Mouse (Mus musculus): ENCODE measurements around the gene Chst10. TPM values are rescaled to one million over a fixed set of nuclear protein-coding genes. Genes with fewer than 3 reads are reported as not detected.

Chst10 gene
- total and polyA plus RNA-seq, 3 experiments = 0.31 to 0.43 TPM; not detected in 1

DNA sequence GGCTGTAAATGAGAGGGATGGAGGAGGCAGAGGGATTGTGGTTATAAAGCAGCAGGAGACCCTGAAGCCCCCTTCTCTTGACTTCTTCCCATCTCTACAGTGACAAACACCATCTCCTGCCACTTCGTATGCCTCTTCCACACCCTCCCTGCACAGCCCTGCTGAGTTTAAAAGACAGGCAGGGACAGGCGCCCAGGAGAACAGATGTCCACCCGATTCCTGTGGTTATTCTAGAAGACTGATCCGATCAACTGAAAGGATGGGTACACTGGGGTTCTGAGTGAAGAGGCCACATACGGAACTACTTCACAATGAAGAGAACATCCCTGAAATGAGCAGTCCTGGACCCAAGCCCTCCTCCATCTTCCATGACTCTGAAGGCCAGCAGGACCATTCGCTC lies 26.1 kb downstream of the Chst10 start:
- H3K4me1 ChIP-seq (ENCODE audit: control insufficient read depth in 1 of 2, insufficient read depth in 2 of 2, low read length in 2 of 2) = no peaks in the 10 kb centered on the region
- TF ChIP-seq CHD1 (IDR thresholded peaks at IDR 0.05; ENCODE audit: low read depth, low read length) (no peak), JUND (IDR thresholded peaks at IDR 0.05; ENCODE audit: low read depth, low read length) (no peak), TCF12 (IDR thresholded peaks at IDR 0.05; ENCODE audit: low read depth, low read length) (no peak)
- no peak overlapping the region for H3K9ac ChIP-seq (ENCODE audit: control insufficient read depth, low read depth, low read length, poor library complexity, severe bottlenecking)
- H3K36me3 ChIP-seq (ENCODE audit: control insufficient read depth in 1 of 2, insufficient read depth in 2 of 2, low read length in 2 of 2) = no peaks in the 10 kb centered on the region
- no peaks in the 10 kb centered on the region for H3K9me3 ChIP-seq (replicated peaks; ENCODE audit: insufficient read depth, low read length)
- no peaks in the 10 kb centered on the region for H3K27me3 ChIP-seq (ENCODE audit: control insufficient read depth in 1 of 2, insufficient read depth in 2 of 2, low read length in 2 of 2)
- H3K27ac ChIP-seq (ENCODE audit: control insufficient read depth, low read depth, low read length) = no peak overlapping the region
- H3K79me2 ChIP-seq (ENCODE audit: control insufficient read depth, insufficient read depth, low read length, poor library complexity) = no peaks in the 10 kb centered on the region
- no peak overlapping the region for H3K4me3 ChIP-seq (ENCODE audit: control insufficient read depth in 1 of 2, insufficient read depth in 1 of 2, low read depth in 2 of 2, low read length in 2 of 2)
- DNase-seq (ENCODE audit: low read depth, low spot score) = no peak

DNA sequence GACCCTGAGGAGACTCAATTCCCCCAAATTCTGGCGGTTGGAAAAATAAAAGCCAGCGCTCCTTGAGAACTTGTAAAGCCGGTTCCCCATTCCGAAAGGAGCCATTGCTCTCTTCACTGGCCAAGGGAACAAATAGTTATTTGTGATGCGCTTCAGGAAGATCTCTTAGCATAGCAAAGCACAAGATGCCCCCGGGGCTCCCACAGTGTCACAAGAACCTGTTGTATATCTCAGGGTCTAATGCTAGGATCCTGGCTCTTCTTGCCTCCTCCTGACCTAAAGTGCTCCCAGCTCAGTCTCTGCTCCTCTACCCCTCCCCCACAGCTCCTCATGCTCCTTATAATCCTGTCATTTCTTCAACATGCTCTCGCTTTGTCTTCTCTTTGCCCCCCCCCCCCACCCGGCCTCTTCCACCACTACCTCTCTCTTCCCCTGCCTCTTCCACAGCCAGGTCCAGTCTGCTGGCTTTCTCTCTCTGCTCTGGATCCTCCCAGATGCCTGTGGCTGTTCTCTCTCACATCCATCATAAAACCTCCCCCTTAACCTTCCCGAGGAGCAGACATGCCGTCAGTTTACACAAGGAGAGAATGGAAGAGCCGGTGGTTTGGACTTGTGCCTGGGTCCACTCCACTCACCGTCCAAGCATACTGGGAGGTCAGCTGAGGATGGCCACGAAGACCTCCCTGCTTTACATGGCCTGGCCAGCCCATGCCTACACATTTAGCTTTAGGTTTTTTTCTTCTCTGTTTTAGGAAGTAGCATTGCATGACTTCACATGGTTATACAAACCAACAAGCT lies 28.4 kb downstream of the Chst10 start:
- no peak for TF ChIP-seq TAL1 (IDR thresholded peaks at IDR 0.05; ENCODE audit: low read length)
- no peak for TF ChIP-seq CTCF (IDR thresholded peaks at IDR 0.05 in 2 of 3, conservative IDR thresholded peaks at IDR 0.05 in 1 of 3; ENCODE audit: control insufficient read depth in 1 of 3, insufficient read depth in 1 of 3, low read depth in 2 of 3, low read length in 3 of 3, poor library complexity in 1 of 3, severe bottlenecking in 1 of 3)
- no peak for TF ChIP-seq TBP (IDR thresholded peaks at IDR 0.05; ENCODE audit: low read depth, low read length)
- TF ChIP-seq NRF1 (IDR thresholded peaks at IDR 0.05; ENCODE audit: insufficient read depth, low read depth, low read length, poor library complexity, severe bottlenecking) = no peak
- no peak for TF ChIP-seq MAX (IDR thresholded peaks at IDR 0.05; ENCODE audit: low read length)
- TF ChIP-seq SMC3 (IDR thresholded peaks at IDR 0.05; ENCODE audit: low read depth, low read length) = no peak
- no peak for TF ChIP-seq BHLHE40 (IDR thresholded peaks at IDR 0.05; ENCODE audit: borderline replicate concordance, low read depth, low read length)
- no peak for TF ChIP-seq CHD2 (IDR thresholded peaks at IDR 0.05; ENCODE audit: low read length)
- no peak for TF ChIP-seq ELF1 (IDR thresholded peaks at IDR 0.05; ENCODE audit: low read depth, low read length)
- no peak for TF ChIP-seq MEF2A (IDR thresholded peaks at IDR 0.05; ENCODE audit: extremely low read depth, insufficient replicate concordance, low read depth, low read length, poor library complexity, severe bottlenecking)
- no peak for TF ChIP-seq ZNF384 (IDR thresholded peaks at IDR 0.05; ENCODE audit: low read depth, low read length)
- Histone ChIP-seq H3K9me3 (replicated peaks; ENCODE audit: insufficient read depth, low read length) (no peaks in the 10 kb centered on the region), H3K4me1 (ENCODE audit: control insufficient read depth in 1 of 2, insufficient read depth in 2 of 2, low read length in 2 of 2) (no peaks in the 10 kb centered on the region), H3K27ac (ENCODE audit: control insufficient read depth, low read depth, low read length) (no peak overlapping the region), H3K27me3 (ENCODE audit: control insufficient read depth in 1 of 2, insufficient read depth in 2 of 2, low read length in 2 of 2) (no peaks in the 10 kb centered on the region), H3K79me2 (ENCODE audit: control insufficient read depth, insufficient read depth, low read length, poor library complexity) (no peaks in the 10 kb centered on the region), H3K4me3 (ENCODE audit: control insufficient read depth in 1 of 2, insufficient read depth in 1 of 2, low read depth in 2 of 2, low read length in 2 of 2) (no peak overlapping the region), H3K9ac (ENCODE audit: control insufficient read depth, low read depth, low read length, poor library complexity, severe bottlenecking) (no peak overlapping the region), H3K36me3 (ENCODE audit: control insufficient read depth in 1 of 2, insufficient read depth in 2 of 2, low read length in 2 of 2) (no peaks in the 10 kb centered on the region)
- no peak for DNase-seq (ENCODE audit: low read depth, low spot score)
